Mouse (Mus musculus) small intestine, adult 2 months (tissue): ENCODE data around the gene Mapk6.

Source experiments
- CTCF ChIP-seq: fragments of 200-500 bp; IDR thresholded peaks from 2 replicates; pipeline ENCODE4 v1.5.1; 2012; ENCODE audit warnings: low read depth, mild to moderate bottlenecking, control low read depth, inconsistent platforms, low read length, moderate library complexity, mixed read lengths; ENCODE audit not compliant: insufficient replicate concordance, insufficient read length; ENCODE audit errors: extremely low read depth
- POLR2A ChIP-seq: fragments of 200-500 bp; IDR thresholded peaks from 2 replicates; pipeline ENCODE4 v1.6.1; 2012; ENCODE audit warnings: low read depth, mild to moderate bottlenecking, control low read depth, inconsistent platforms, low read length, moderate library complexity

- TF ChIP-seq CTCF: no peak
- TF ChIP-seq POLR2A: peak; percentile 49; the same call in 1 of the 2 replicates
These were observed 31.2 kb upstream of the Mapk6 start, which contains the start of gene Leo1 for GRCm38 (mm10) chr9:75440796-75441666.
